Mouse (Mus musculus) mouse embryonic stem cell (cell line): Measurements from ENCODE around the gene Thrsp.

Experiments used
- in situ Hi-C, 2 experiments: fragments of 300-500 bp; cut with MboI; formaldehyde crosslinking; loops; 1 replicate in 1 of 2; 3 replicates in 1 of 2; pipeline ENCODE4 v1.14.3; 2019 to 2020; ENCODE audit warnings: low sequenced_read_pairs in 2 of 2, low pct_unique_long_range_greater_than_20kb in 1 of 2, mixed read lengths in 1 of 2; ENCODE audit not compliant: unreplicated experiment in 1 of 2

Thrsp gene

DNA sequence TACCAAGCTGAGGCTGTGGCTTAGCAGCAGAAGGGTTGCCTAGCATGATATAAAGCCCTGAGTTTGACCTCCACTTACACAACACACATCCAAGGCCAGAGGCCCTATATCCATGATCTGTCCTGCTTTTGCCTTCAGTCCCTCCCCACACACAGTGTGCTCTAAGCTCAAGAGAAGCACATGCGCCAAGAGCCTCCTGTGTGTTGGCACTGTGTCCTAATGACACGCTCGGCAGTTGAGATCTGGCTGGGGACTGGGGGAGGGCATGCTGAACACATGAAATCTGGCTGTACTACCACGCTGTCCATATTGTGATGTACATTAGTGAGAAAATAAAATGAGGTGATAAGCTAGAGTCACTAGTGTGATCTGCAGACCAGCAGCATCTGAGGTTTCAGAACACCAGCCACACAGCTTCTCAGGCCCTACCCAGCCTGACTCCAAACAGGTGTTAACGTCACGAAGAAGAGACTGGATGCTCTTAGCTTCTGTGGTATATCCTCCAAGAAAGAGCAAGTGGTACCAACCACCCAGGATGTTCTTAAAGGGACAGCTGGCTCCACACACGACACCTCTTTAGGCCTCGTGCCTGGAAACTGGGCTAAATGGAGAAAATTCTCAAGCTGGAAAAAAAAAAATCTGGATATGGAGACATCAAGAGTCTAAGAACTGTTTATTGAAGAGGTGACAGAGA is 3.6 kb upstream of the Thrsp start:
- in situ Hi-C loops: no loop called here

DNA sequence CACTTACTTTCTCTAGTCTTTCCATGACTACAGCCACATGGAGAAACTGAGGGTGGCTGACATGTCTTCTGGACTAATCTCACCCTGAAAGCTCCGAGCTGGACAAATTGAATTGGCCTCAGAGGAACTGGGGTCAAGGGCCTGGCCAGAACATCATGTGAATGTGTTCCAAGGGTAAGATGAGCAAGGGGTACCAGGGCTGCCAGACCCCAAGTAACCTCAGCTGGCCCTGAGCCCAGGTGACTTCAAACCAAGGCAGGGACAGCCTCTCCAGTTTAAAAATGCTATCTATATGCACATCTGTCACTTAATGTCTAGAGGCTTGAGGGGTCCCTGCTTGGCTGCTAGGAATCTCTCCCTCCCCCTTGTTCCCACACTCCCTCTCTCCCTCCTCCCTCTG is 2.9 kb upstream of the Thrsp start:
- in situ Hi-C loops: no loop called here

DNA sequence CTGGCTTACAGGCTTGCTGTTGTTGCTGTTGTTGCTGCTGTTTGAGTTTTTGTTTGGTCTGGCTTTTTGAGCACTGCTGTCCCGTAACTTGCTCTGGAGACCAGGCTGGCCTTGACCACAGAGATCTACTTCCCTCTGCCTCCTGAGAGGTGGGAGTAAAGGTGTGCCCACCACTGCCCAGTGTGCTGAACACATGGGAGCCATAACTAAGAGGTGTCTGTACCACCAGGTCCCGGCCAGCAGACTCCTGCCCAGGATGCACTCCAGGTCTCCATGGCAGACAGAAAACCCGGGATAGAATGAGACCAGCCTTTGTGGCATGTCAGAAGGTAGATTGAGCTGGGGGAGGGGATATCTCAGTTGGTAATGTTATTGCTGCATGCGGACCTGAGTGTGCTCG is 1.6 kb upstream of the Thrsp start:
- in situ Hi-C loops: loop anchor here in 1 of 2 experiments (10.0 kb wide), 1 partner anchor 266 kb away; no protein-coding TSS in a partner anchor

- in situ Hi-C loops: loop anchor here in 1 of 2 experiments (10.0 kb wide), 1 partner anchor 266 kb away; no protein-coding TSS in a partner anchor
Observed at GRCm38 (mm10) chr7:97418717-97419116, 1.2 kb upstream of the Thrsp start.

GRCm38 (mm10) chr7:97416473-97416872 is 1.1 kb downstream of the Thrsp start:
- in situ Hi-C loops: loop anchor here in 1 of 2 experiments (10.0 kb wide), 1 partner anchor 268 kb away; no protein-coding TSS in a partner anchor

- in situ Hi-C loops: loop anchor here in 1 of 2 experiments (10.0 kb wide), 1 partner anchor 270 kb away; no protein-coding TSS in a partner anchor
Observed at GRCm38 (mm10) chr7:97414915-97415687, 2.4 kb downstream of the Thrsp start.

DNA sequence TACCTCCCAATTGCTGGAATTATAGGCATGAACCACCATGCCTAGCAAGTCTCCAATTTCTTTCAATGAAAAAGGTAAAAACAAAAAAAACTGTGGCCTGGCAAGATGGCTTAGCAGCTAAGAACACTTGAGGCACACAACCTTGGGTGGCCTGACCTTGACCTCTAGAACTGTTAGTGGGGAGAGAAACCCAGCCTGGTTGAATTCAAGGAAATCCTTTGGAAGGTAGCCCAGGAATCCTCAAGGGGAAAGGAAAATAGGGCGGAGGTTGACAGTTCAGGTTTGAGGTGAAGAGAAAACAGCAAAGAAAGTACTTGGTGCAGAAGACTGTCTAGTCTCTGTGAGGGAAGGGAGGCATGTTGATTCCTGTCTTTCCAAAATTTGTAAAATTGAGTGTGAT is 3.1 kb downstream of the Thrsp start:
- in situ Hi-C loops: loop anchor here in 1 of 2 experiments (10.0 kb wide), 1 partner anchor 270 kb away; no protein-coding TSS in a partner anchor

DNA sequence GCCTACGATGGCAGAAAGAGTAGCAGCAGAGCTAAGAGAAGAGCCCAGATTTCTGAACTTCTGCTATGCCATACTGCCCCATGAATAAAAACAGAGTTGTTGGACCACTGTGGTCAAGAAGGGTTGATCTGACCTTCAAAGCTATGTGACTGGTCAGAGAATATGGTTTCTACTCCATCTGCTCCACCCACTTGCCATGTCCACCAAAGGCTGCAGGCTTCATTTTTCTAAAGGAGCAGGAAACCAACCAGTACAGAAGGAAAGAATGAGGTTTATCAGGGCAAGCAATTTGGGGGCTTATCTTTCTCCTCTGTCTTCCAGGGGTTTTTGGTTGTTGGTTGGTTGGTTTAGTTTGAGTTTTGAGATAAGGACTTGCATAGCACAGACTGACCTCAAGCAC is 3.5 kb downstream of the Thrsp start:
- in situ Hi-C loops: loop anchor here in 1 of 2 experiments (10.0 kb wide), 1 partner anchor 271 kb away; no protein-coding TSS in a partner anchor

- in situ Hi-C loops: loop anchor here in 1 of 2 experiments (10.0 kb wide), 1 partner anchor 273 kb away; no protein-coding TSS in a partner anchor
Observed at GRCm38 (mm10) chr7:97411575-97411974, 6.0 kb downstream of the Thrsp start.

GRCm38 (mm10) chr7:97411106-97411505 is 6.4 kb downstream of the Thrsp start:
- in situ Hi-C loops: loop anchor here in 1 of 2 experiments (10.0 kb wide), 1 partner anchor 274 kb away; no protein-coding TSS in a partner anchor

- in situ Hi-C loops: no loop called here
Observed at GRCm38 (mm10) chr7:97407145-97407544, 10.4 kb downstream of the Thrsp start.

DNA sequence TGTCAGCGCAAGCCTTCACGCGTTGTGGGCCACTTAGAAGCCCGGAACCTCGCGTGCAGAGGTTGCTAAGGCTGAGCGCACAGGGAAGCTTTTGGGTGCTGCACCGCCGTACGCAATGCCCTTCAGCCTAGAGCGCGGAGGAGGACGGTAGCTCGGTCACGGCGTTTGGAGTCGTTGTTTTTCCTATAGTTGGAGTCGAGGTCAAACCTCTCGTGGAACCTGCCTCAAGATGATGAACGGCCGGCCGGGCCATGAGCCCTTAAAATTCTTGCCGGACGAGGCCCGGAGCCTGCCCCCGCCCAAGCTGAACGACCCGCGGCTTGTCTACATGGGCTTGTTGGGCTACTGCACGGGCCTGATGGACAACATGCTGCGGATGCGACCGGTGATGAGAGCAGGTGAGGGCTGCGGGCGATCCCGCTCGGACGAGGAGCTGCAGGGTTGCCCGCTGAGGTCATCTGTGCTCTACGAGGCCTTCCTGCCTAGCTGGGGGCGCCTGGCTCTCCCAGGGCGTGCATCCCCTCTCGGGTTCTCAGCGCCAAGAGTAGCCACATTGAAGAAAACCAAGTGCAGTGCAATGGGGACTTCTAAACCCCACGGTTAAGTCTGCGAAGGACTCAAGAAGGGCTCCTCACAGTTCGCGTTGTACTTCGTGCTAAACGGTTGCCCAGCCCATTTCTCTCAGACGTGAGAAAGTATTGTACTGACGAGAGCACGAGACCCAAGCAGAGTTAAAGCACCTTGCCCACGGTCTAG is 17.4 kb downstream of the Thrsp start, which contains the start of gene Ndufc2:
Ndufc2 (plus strand) TSS at position 44 of the 756 bp plus-strand sequence.
- in situ Hi-C loops: no loop called here

GRCm38 (mm10) chr7:97398943-97399342 is 18.6 kb downstream of the Thrsp start:
- in situ Hi-C loops: no loop called here

- in situ Hi-C loops: no loop called here
Observed at GRCm38 (mm10) chr7:97394375-97394774, 23.2 kb downstream of the Thrsp start.

- in situ Hi-C loops: no loop called here
Observed at GRCm38 (mm10) chr7:97392079-97392445, 25.5 kb downstream of the Thrsp start.

- in situ Hi-C loops: no loop called here
Observed at GRCm38 (mm10) chr7:97391293-97392078, 26.0 kb downstream of the Thrsp start.

- in situ Hi-C loops: no loop called here
Observed at GRCm38 (mm10) chr7:97388541-97388940, 29.0 kb downstream of the Thrsp start.
